Mouse (Mus musculus) testis, postnatal 14 days (tissue): ENCODE data around the gene Hba-a2.
A peak's percentile ranks its signal among the peaks of the same experiment; 100 is the strongest.
"Not testable (repeated sequence)": the region's sequence is repeated elsewhere in the genome, so short reads cannot be mapped to it uniquely, and the experiment has no call there.

Experiments used
- DNase-seq: peaks from one replicate; pipeline ENCODE4 v3.0.0; 2021; ENCODE audit warnings: low spot score

Hba-a2 gene

GRCm38 (mm10) chr11:32296203-32296602 lies at the start of gene Hba-a2:
Gene Hba-a2 (plus strand): TSS chr11:32296489.
- DNase-seq, result not testable (repeated sequence)

GRCm38 (mm10) chr11:32247068-32247467 lies 49.2 kb upstream of the Hba-a2 start:
- DNase-seq, result no peak

GRCm38 (mm10) chr11:32248350-32248749 lies 47.9 kb upstream of the Hba-a2 start:
- no peak for DNase-seq

DNA sequence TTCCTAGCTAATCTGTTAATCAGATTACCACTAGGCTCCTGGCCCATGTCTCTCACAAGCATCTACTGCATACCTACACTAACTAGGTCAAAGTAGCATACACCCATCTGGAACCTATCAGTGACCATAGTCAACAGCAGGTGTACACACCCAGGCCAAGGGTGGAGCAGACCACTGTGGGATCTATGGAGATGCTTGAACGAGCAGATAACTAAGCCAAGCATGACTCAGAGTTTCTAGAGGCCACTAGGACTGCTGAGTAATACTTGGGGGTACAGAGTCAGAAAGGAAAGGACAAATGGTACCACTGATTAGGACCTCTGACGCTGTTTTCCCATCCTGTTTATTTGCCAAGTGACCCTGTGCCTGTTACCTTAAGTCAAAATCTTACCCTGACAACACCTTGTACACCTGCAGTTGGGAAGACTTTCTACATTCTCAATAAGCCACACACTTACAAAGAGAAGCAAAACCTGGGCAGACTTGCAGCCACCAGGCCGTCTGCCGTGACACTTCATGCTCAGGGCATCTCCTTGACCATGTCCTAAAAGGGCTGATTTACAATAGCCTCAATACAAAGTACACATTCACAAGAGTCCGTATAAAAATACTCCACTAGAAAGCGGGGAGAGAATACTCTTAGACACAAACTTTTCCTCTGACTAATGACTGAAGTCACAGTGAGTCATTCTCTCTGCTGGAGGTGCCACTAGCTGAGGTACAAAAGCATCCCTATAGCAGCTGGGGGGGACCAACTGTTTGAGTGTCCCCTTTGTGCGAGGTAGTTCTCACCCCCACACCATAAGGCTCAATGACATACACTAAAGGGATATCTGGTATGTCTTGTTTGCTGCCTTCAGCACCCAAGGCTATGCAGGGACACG lies 45.2 kb upstream of the Hba-a2 start:
- no peak for DNase-seq

- no peak for DNase-seq
Measured at GRCm38 (mm10) chr11:32253121-32253520, 43.2 kb upstream of the Hba-a2 start.

DNA sequence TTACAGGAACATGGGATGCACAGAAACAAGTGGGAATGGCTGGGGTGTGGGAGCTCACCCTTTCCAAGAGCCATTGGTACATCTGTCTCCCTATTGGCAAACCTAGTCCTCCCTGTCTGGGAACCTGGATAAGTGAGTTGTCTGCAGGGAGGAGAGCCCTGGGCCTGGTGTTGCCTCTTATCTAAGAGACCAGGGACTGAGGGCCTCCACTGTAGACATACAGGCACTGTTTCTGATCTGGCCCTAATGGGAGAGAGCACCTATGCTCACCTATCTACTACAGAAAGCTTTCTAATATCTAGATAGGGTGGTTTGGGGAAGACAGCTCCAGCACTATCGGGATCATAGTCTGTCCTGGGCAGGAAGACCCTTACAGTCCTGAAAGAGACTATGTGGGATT lies 40.1 kb upstream of the Hba-a2 start:
- no peak for DNase-seq

DNA sequence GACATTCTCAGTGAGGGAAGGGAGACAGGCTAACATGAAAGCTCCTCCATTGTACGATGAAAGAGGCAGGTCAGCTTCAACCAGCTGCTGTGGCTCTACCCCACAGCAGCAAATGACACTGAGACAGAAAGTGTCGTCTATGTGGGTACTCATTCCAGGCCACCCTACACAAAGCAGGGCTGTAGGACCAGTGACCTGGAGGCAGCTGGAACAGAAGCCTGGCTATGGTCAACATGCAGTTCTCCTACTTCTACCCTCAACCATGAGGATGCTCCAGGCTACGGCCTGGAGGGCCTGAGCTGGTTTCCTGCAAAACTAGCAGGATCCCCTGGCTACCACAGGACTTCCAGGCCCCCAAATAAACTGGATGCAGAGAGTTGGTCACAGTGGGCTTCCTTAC lies 39.7 kb upstream of the Hba-a2 start:
- no peak for DNase-seq

- DNase-seq, result no peak
Measured at GRCm38 (mm10) chr11:32262674-32263415, 33.4 kb upstream of the Hba-a2 start.

DNA sequence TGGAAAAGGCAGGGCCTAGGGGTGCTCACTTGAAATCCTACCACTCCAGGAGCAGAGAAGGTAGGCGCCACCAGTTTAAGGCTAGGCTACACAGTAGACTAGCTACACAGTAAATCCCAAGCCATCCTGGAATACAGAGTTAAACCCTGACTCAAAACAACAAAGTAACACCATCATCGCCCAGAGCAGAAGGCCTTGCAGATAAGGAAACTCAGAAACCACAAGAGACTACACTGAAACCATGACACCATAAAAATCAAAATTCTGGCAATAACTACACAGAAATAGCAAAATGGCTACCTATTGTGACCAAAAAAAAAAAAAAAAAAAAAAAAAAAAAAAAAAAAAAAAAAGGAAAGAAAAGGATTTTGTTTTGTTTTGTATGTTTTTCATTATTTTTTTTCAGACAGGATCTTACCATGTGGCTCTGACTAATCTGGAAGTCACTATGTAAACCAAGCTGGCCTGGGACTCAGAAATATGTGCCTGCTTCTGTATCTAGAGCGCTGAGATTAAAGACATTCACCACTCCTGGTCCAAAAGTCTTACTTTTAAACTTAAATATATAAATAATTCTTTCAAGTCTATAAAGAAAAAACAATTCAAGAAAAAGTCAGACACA lies 31.1 kb upstream of the Hba-a2 start:
- DNase-seq, result no peak

DNA sequence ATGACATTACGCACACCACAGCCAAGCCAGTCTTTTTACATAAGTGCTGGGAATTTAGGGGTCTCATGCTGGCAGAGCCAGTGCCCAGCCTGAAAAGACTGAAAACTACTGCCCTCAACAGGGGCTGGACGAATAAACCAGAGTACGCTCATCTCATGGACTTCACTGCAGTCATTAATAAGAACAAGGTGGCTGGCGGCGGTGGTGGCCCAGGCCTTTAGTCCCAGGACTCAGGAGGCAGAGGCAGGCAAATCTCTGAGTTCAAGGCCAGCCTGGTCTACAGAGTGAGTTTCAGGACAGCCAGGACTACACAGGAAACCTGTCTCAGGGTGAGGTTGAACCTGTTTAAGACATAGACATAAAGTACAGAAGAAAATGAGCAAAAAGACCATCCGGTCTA lies 30.1 kb upstream of the Hba-a2 start:
- no peak for DNase-seq

DNA sequence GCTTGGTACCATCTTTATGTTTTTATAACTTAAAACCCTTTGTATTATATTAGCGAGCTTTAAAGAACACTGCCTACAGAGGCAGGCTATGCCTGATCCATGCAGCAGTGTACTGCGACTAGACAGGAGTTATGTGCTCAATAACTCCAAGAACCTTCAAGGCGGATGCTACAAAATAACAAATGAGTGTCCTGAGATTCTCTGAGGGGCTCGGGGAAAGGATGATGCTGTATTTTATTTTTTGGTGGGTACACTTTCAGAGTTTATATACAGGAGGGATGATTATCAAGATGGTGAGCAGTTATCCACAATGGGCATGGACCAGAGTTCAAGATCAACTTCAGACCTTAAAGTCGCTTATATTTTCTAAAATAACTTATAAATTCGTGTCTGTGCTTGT lies 29.5 kb upstream of the Hba-a2 start:
- DNase-seq, result no peak

- peak; percentile 95 for DNase-seq
Measured at GRCm38 (mm10) chr11:32267188-32267884, 29.0 kb upstream of the Hba-a2 start, which contains the start of gene Nprl3. Gene Nprl3 (minus strand): TSS chr11:32267707.

DNA sequence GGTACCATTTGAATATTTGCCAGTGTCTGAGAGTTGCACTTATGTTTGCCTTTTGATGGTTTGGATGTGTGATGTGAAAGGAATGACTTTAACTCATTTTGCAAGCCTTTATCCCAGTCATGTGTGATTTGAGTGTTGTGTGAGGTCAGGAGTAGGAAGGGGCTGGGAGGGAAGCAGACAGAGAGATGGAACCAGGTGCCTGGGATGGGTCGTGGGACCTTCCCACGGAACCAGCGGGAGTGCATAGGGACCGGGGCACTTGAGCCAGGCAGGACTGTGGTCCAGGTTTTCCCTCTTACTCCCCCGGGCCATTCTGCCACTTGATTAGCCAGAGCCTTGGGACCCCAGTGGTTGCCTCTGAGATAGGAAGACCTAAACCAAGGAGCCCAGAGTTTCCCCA lies 28.3 kb upstream of the Hba-a2 start:
- peak; percentile 21 for DNase-seq

DNA sequence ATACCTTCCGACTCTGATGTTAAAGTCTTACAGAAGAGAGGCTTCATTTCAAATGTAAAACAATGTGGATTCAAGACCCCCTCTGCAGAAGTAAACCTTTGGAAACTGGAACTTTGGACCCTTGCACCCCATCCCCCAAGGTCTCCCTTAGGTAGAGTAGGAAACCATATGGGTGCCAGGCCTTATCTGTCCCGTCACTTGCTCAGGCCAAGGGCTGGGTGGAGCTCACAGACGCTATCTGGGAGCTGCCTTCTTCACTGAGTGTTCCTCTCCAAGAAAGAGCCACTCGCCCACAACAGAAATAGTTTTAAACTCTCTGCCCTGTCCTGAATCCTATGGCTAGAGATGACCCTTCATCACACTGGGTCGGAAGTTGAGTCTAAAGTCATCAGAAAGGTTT lies 27.3 kb upstream of the Hba-a2 start:
- DNase-seq, result no peak

DNA sequence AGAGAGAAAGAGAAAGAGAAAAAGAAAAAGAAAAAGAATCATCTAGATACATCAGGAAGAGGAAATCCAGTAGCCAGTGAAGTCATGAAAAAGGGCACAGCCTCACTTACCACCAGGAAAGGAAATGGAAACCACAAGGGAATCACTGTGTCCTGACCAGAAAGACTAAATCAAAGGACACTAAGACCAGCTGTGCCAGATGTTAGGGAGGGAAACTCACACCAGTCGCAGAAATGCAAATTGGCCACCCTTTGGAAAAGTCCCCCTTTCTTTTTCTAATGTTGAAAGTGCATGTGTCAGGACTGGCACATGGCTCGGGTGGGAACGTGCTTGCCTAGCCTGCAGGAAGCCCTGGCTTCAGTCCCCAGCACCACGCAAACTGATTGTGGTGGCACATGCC lies 25.1 kb upstream of the Hba-a2 start:
- no peak for DNase-seq

GRCm38 (mm10) chr11:32276347-32276746 lies 19.9 kb upstream of the Hba-a2 start, which contains the start of gene Hba-x:
Gene Hba-x (plus strand): TSS chr11:32276400.
- no peak for DNase-seq

DNA sequence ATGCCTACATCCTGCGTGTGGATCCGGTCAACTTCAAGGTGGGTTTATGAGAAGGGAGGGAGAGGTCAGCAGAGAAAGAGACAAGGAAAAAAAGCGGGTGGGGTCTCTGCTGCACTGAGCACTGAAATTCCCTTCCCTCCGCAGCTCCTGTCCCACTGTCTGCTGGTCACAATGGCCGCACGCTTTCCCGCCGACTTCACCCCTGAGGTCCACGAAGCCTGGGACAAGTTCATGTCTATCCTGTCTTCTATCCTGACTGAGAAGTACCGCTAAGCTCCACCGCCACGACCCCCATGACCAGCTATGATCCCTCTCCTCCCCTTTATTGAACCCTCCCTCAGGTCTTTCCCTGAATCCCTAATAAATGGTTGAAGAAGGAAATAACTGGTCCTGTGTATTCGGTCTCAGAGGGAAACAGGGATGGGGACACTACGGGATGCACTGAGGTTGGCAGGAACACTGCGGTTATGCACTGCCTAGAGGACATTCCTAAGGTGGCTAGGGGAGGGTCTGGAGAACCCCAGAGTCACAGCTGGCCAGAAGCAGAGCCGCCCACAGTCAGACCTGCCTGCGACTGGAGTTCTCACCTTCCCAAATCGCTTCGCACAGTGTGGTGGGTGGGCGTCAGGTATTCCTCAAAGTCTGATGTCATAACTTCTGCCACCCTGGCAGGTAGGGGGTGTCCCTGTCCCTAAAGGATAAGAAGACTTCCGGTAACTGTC lies 18.4 kb upstream of the Hba-a2 start:
- DNase-seq, result no peak

DNA sequence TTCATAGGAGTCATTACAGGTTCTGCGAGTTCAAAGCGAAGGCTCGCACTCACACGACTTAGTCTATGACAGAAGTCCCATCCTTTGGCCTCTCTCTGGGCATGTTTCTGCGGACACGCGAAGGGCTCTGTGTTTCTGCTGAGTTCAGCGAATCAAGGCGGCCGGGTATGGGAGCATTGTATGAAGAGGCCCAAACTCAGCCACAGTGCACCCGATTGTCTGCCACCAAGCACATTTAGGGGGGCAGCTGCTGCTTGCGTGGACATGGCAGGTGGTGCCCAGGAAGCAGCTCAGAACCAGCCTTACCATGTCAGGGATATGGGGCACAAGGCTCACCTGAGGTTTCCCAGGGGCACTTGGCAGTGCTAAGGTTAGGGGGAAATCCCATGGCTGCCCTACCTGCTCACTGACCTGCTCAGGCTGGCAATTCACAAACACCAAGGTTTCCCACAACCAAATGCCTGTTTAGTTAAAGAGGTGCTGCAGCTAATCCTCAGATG lies 17.8 kb upstream of the Hba-a2 start:
- no peak for DNase-seq

DNA sequence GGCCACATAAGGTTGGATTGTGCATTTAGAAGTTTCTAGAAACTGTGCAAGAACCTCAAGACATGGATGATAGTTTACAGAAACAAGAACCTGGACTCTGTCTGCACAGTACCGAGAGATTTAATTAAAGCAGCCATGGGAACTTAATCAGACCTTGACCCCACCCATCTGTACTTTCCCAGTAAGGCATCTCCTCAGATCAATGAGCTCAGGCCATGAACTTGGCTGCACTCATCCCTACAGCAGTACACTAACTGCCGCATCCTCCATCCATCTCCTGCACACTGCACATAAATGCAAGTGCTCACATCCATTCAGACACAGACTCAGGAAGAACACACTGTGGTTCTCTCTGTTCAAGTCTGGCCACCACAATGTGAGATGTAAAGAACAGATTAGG lies 15.6 kb upstream of the Hba-a2 start:
- DNase-seq, result no peak

- no peak for DNase-seq
Measured at GRCm38 (mm10) chr11:32281416-32282144, 14.7 kb upstream of the Hba-a2 start.
